Mouse (Mus musculus): Measurements from ENCODE around the gene Scn3a. TPM values are rescaled to one million over a fixed set of nuclear protein-coding genes. Genes with fewer than 3 reads are reported as not detected.

Gene Scn3a
- total RNA-seq, 1 experiment, result 8.5 TPM

DNA sequence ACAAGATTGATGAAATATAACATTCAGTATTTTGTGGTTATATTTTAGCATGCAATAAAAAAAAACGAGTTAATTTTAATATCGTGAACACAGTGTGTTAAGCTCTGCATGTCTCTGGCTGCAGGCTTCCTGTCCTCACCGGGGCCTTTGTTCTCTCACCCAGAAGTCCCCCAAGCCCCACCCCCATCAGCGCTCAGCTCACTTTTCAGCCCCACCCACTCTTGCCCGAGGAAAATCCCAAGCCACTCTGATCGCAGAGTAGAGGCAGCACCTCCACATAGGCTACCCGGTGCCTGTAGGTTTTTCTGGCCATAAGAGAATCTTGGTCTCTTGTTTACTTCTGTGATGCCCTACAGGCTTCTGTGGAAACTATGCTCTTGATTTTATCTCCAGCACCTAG, 153.2 kb downstream of the Scn3a start:
- DNase-seq (ENCODE audit: low read depth, low spot score), result peak; percentile 77
- no peak overlapping the region; the same call in 1 of the 2 replicates for H3K27ac ChIP-seq (ENCODE audit: insufficient read depth, low read depth, low read length, poor library complexity, severe bottlenecking)
- H3K36me3 ChIP-seq (ENCODE audit: control insufficient read depth, insufficient read depth, low read length, poor library complexity, severe bottlenecking), result peaks cover 2% of the 10 kb centered on the region; the same call in 1 of the 2 replicates
- no peak overlapping the region for H3K9ac ChIP-seq (ENCODE audit: insufficient read depth, low read depth, low read length, poor library complexity, severe bottlenecking)
- in situ Hi-C loops (cut with MboI; ENCODE audit: low sequenced_read_pairs in 2 of 2, unreplicated experiment in 2 of 2), result loop anchor here (5.0 to 25.0 kb wide), 3 partner anchors 148 to 623 kb away; partner anchors contain the start of gene Scn3a (in 1 of the 2)
- H3K4me3 ChIP-seq (ENCODE audit: insufficient read depth in 1 of 2, low read depth in 1 of 2, low read length in 2 of 2, poor library complexity in 1 of 2, severe bottlenecking in 1 of 2), result peak overlapping the region in 1 of 2 experiments; percentile 43; a peak in 1 of 4 replicates
- TF ChIP-seq HCFC1 (IDR thresholded peaks at IDR 0.05; ENCODE audit: borderline replicate concordance, insufficient read depth, low read length) (no peak), ZC3H11A (IDR thresholded peaks at IDR 0.05; ENCODE audit: borderline replicate concordance, low read depth, low read length) (no peak), ZNF384 (IDR thresholded peaks at IDR 0.05; ENCODE audit: low read depth, low read length) (no peak), MAFK (IDR thresholded peaks at IDR 0.05; ENCODE audit: insufficient read depth, low read depth, low read length) (no peak), CHD2 (IDR thresholded peaks at IDR 0.05; ENCODE audit: low read depth, low read length) (no peak)
- no peaks in the 10 kb centered on the region for H3K9me3 ChIP-seq (ENCODE audit: control insufficient read depth, insufficient read depth, low read depth, low read length)
- peaks cover 4 to 5% of the 10 kb centered on the region in 2 experiments for H3K4me1 ChIP-seq (ENCODE audit: control insufficient read depth in 2 of 2, insufficient read depth in 2 of 2, low read length in 2 of 2, poor library complexity in 1 of 2)

DNA sequence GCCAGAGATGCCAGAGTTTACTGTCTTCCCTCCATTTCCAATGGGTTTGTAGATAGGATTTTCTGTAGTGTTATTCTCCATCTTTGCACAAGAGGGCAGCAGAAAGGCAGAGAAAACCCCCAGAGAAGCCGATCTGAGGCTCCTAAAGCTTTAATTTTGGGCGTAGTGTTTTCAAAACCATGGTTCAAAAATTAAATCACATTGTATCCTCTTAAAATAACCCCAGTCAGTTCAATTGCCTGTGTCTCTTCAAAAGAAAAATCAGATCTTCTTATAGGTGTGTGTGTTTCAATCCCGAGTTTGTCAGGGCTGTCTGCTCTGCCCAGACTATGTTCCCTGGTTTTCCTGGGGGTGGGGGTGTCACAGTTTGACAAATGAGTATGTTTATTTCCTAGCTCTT, 153.7 kb downstream of the Scn3a start:
- Histone ChIP-seq H3K4me1 (ENCODE audit: control insufficient read depth in 2 of 2, insufficient read depth in 2 of 2, low read length in 2 of 2, poor library complexity in 1 of 2) (peaks cover 2 to 3% of the 10 kb centered on the region in 2 experiments; a peak in 3 of 4 replicates), H3K27ac (ENCODE audit: insufficient read depth, low read depth, low read length, poor library complexity, severe bottlenecking) (peak overlapping the region; percentile 37; the same call in 1 of the 2 replicates), H3K36me3 (ENCODE audit: control insufficient read depth, insufficient read depth, low read length, poor library complexity, severe bottlenecking) (peaks cover 2% of the 10 kb centered on the region; the same call in 1 of the 2 replicates), H3K4me3 (ENCODE audit: insufficient read depth in 1 of 2, low read depth in 1 of 2, low read length in 2 of 2, poor library complexity in 1 of 2, severe bottlenecking in 1 of 2) (peak overlapping the region in 1 of 2 experiments; percentile 43; a peak in 1 of 4 replicates), H3K9me3 (ENCODE audit: control insufficient read depth, insufficient read depth, low read depth, low read length) (no peaks in the 10 kb centered on the region), H3K9ac (ENCODE audit: insufficient read depth, low read depth, low read length, poor library complexity, severe bottlenecking) (no peak overlapping the region; the same call in 1 of the 2 replicates)
- DNase-seq (ENCODE audit: low read depth, low spot score), result peak; percentile 61
- TF ChIP-seq ZC3H11A (IDR thresholded peaks at IDR 0.05; ENCODE audit: borderline replicate concordance, low read depth, low read length) (peak; percentile 69), HCFC1 (IDR thresholded peaks at IDR 0.05; ENCODE audit: borderline replicate concordance, insufficient read depth, low read length) (no peak), MAFK (IDR thresholded peaks at IDR 0.05; ENCODE audit: insufficient read depth, low read depth, low read length) (no peak), ZNF384 (IDR thresholded peaks at IDR 0.05; ENCODE audit: low read depth, low read length) (0 out of 2 replicates have a peak, but pooled peaks have one; percentile 52)
- in situ Hi-C loops (cut with MboI; ENCODE audit: low sequenced_read_pairs in 2 of 2, unreplicated experiment in 2 of 2), result loop anchor here (5.0 to 25.0 kb wide), 3 partner anchors 149 to 624 kb away; partner anchors contain the start of gene Scn3a (in 1 of the 2)

Other genes starting within 250 kb of the Scn3a start
- 0.13 and 0.26 TPM in 2 replicates for gene Slc38a11, start 203.6 kb downstream of the Scn3a start, total RNA-seq (2012; rRNA removed)
- 0.53 and 1.9 TPM in 2 replicates for gene Scn2a, start 53.1 kb upstream of the Scn3a start, total RNA-seq (2012; rRNA removed)